Mouse (Mus musculus): ENCODE results near the gene Uck2. TPM values are rescaled to one million over a fixed set of nuclear protein-coding genes. Genes with fewer than 3 reads are reported as not detected.
A peak's percentile ranks its signal among the peaks of the same experiment; 100 is the strongest.

Uck2 gene
- polyA plus RNA-seq (2012; rRNA removed): 15.3 and 17.6 TPM in 2 replicates
- 42.6 and 43.4 TPM in 2 replicates for polyA plus RNA-seq (2014; fragmentation: Nextera tagmentation; extraction: Ambion mirVana)

DNA sequence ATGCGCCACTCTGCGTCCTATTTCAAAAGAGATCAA is at the start of gene Uck2:
Gene Uck2, minus strand, starts transcription at position 1 of the 36 bp plus-strand sequence.
- 0% methylated on average over 2 of the region's 2 CpGs for WGBS (ENCODE audit: insufficient replicate concordance)
- peak within 1 kb of the TSS; percentile 79 to 86 for H3K4me3 ChIP-seq (ENCODE audit: insufficient read depth in 1 of 2, low read depth in 2 of 2, low read length in 2 of 2)
- H3K4me1 ChIP-seq (replicated peaks; ENCODE audit: control insufficient read depth in 2 of 2, insufficient read depth in 2 of 2, low read length in 1 of 2): peaks cover 38 to 47% of the 10 kb centered on the region in 2 experiments
- peak within 1 kb of the TSS; percentile 55 for H3K27ac ChIP-seq
- TF ChIP-seq EP300 (IDR thresholded peaks at IDR 0.05; ENCODE audit: low read depth) (no peak), CTCF (IDR thresholded peaks at IDR 0.05; ENCODE audit: low read depth) (no peak)
- H3K27me3 ChIP-seq (ENCODE audit: control insufficient read depth, insufficient read depth, low read length): peaks cover 10% of the 10 kb centered on the region
- DNase-seq (ENCODE audit: low read depth in 3 of 3, low spot score in 3 of 3): no peak
- ATAC-seq (ENCODE audit: insufficient read depth): no peak
- H3K4me2 ChIP-seq (ENCODE audit: low read depth): peak within 1 kb of the TSS; percentile 99
- peak within 1 kb of the TSS; percentile 78 for H3K9ac ChIP-seq (replicated peaks)
- no peaks in the 10 kb centered on the region for H3K9me3 ChIP-seq (ENCODE audit: control insufficient read depth, low read length)
- H3K36me3 ChIP-seq (replicated peaks; ENCODE audit: control insufficient read depth, insufficient read depth, low read depth): no peaks in the 10 kb centered on the region

DNA sequence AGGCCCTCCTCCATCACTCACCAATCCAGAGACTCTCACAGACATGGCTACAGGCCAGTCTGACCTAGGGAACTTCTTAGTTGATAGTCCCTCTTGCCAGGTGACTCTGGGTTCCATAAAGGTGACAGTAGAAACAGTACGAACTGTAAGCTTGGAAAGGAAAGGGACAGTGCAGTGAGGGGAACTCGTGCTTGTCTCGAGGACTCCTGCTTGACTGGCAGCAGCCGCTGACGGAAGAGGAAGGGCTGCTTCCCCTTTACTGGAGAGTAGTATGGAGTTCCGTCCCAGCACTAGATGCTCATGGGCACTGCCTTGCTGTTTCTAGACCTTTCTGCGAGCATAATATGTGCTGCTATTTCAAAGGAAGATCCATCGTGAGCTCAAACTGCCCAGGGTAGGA is 46.0 kb upstream of the Uck2 start:
- Histone ChIP-seq H3K4me2 (ENCODE audit: low read depth) (no peak overlapping the region), H3K4me3 (ENCODE audit: insufficient read depth in 1 of 2, low read depth in 2 of 2, low read length in 2 of 2) (no peak overlapping the region), H3K27ac (no peak overlapping the region), H3K9me3 (ENCODE audit: control insufficient read depth, low read length) (no peaks in the 10 kb centered on the region), H3K27me3 (ENCODE audit: control insufficient read depth, insufficient read depth, low read length) (no peaks in the 10 kb centered on the region), H3K36me3 (replicated peaks; ENCODE audit: control insufficient read depth, insufficient read depth, low read depth) (peaks cover 21% of the 10 kb centered on the region), H3K9ac (replicated peaks) (no peak overlapping the region), H3K4me1 (replicated peaks; ENCODE audit: control insufficient read depth in 2 of 2, insufficient read depth in 2 of 2, low read length in 1 of 2) (no peaks in the 10 kb centered on the region)
- DNase-seq (ENCODE audit: low read depth in 3 of 3, low spot score in 3 of 3) (no peak), ATAC-seq (ENCODE audit: insufficient read depth) (peak; percentile 23; the same call in 1 of the 2 replicates)
- WGBS (ENCODE audit: insufficient replicate concordance): 53% methylated on average over 8 of the region's 8 CpGs
- TF ChIP-seq CTCF (IDR thresholded peaks at IDR 0.05; ENCODE audit: low read depth) (no peak), EP300 (IDR thresholded peaks at IDR 0.05; ENCODE audit: low read depth) (no peak)

DNA sequence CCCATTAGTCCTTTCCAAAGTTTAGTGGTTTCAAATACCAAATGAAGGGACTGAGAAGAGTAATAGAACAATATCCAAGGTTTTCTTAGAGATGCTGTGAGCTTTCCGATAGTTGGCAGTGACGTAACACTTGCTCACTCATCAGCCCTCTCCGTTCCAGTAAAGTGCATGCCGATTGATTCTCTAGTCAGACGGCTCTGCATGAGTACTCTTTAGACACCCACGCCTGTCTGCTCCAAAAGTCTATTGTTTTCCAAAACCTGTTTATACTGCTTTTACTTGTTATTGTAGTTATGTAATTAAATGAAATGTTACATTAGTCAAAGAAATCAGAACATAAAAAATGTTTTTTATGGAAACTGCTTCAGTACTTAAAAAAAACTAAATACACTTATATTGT is 43.7 kb upstream of the Uck2 start:
- ATAC-seq (ENCODE audit: insufficient read depth) (no peak), DNase-seq (ENCODE audit: low read depth in 3 of 3, low spot score in 3 of 3) (no peak)
- no peak overlapping the region for H3K9ac ChIP-seq (replicated peaks)
- WGBS (ENCODE audit: insufficient replicate concordance): 83% methylated on average over 6 of the region's 6 CpGs
- no peaks in the 10 kb centered on the region for H3K4me1 ChIP-seq (replicated peaks; ENCODE audit: control insufficient read depth in 2 of 2, insufficient read depth in 2 of 2, low read length in 1 of 2)
- H3K9me3 ChIP-seq (ENCODE audit: control insufficient read depth, low read length): no peaks in the 10 kb centered on the region
- H3K4me3 ChIP-seq (ENCODE audit: insufficient read depth in 1 of 2, low read depth in 2 of 2, low read length in 2 of 2): no peak overlapping the region
- H3K27me3 ChIP-seq (ENCODE audit: control insufficient read depth, insufficient read depth, low read length): no peaks in the 10 kb centered on the region
- peaks cover 26% of the 10 kb centered on the region for H3K36me3 ChIP-seq (replicated peaks; ENCODE audit: control insufficient read depth, insufficient read depth, low read depth)
- no peak overlapping the region for H3K27ac ChIP-seq
- no peak overlapping the region for H3K4me2 ChIP-seq (ENCODE audit: low read depth)
- no peak for TF ChIP-seq CTCF (IDR thresholded peaks at IDR 0.05; ENCODE audit: low read depth)
- TF ChIP-seq EP300 (IDR thresholded peaks at IDR 0.05; ENCODE audit: low read depth): no peak

DNA sequence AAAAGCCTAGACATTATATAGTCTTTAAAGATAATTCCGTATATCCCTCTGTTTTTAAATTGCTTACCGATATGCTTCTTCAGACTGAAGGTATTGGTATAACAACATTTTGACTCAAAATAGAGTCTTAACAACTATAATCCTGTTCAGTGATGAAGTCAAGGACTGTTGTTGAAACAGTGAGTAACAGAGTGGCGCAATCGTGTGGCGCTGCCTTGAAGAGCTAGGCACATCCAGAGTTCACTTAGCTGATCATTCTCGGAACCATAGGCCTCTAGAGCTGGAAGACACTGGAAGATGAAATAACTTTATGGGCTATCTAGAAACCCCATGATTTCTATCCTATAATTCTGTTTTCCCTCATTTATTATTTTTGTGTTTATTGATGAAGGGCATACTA is 36.6 kb upstream of the Uck2 start:
- H3K9me3 ChIP-seq (ENCODE audit: control insufficient read depth, low read length): no peaks in the 10 kb centered on the region
- H3K9ac ChIP-seq (replicated peaks): no peak overlapping the region
- no peak overlapping the region for H3K27ac ChIP-seq
- no peaks in the 10 kb centered on the region for H3K4me1 ChIP-seq (replicated peaks; ENCODE audit: control insufficient read depth in 2 of 2, insufficient read depth in 2 of 2, low read length in 1 of 2)
- no peaks in the 10 kb centered on the region for H3K27me3 ChIP-seq (ENCODE audit: control insufficient read depth, insufficient read depth, low read length)
- DNase-seq (ENCODE audit: low read depth in 3 of 3, low spot score in 3 of 3) (no peak), ATAC-seq (ENCODE audit: insufficient read depth) (no peak)
- 84% methylated on average over 6 of the region's 6 CpGs for WGBS (ENCODE audit: insufficient replicate concordance)
- H3K4me3 ChIP-seq (ENCODE audit: insufficient read depth in 1 of 2, low read depth in 2 of 2, low read length in 2 of 2): no peak overlapping the region
- TF ChIP-seq CTCF (IDR thresholded peaks at IDR 0.05; ENCODE audit: low read depth) (no peak), EP300 (IDR thresholded peaks at IDR 0.05; ENCODE audit: low read depth) (no peak)
- peaks cover 46% of the 10 kb centered on the region for H3K36me3 ChIP-seq (replicated peaks; ENCODE audit: control insufficient read depth, insufficient read depth, low read depth)
- no peak overlapping the region for H3K4me2 ChIP-seq (ENCODE audit: low read depth)

DNA sequence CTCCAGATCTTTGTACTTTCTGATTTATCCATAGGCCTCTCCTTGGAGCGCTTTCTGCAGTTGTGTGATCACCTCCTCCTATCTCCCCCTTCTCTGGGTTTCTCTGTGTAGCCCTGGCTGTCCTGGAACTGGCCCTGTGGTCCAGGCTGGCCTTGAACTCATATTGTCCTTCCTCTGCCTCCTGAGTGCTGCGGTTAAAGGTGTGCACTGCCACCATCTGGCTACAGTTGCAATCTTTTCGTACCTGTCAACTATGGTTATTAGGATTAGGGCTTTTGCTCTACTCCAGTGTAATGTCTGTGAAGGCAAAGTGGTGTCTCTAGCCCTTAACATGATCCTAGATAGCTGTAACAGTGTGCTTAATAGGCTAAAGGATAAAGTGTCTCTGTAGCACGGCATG is 28.1 kb upstream of the Uck2 start:
- ATAC-seq (ENCODE audit: insufficient read depth): no peak
- no peaks in the 10 kb centered on the region for H3K9me3 ChIP-seq (ENCODE audit: control insufficient read depth, low read length)
- 75% methylated on average over 4 of the region's 4 CpGs for WGBS (ENCODE audit: insufficient replicate concordance)
- peaks cover 4 to 7% of the 10 kb centered on the region in 2 experiments for H3K4me1 ChIP-seq (replicated peaks; ENCODE audit: control insufficient read depth in 2 of 2, insufficient read depth in 2 of 2, low read length in 1 of 2)
- DNase-seq (ENCODE audit: low read depth in 3 of 3, low spot score in 3 of 3): no peak
- TF ChIP-seq CTCF (IDR thresholded peaks at IDR 0.05; ENCODE audit: low read depth) (peak; percentile 39), EP300 (IDR thresholded peaks at IDR 0.05; ENCODE audit: low read depth) (no peak)
- H3K9ac ChIP-seq (replicated peaks): no peak overlapping the region
- no peak overlapping the region for H3K4me2 ChIP-seq (ENCODE audit: low read depth)
- no peaks in the 10 kb centered on the region for H3K27me3 ChIP-seq (ENCODE audit: control insufficient read depth, insufficient read depth, low read length)
- peaks cover 23% of the 10 kb centered on the region for H3K36me3 ChIP-seq (replicated peaks; ENCODE audit: control insufficient read depth, insufficient read depth, low read depth)
- no peak overlapping the region for H3K4me3 ChIP-seq (ENCODE audit: insufficient read depth in 1 of 2, low read depth in 2 of 2, low read length in 2 of 2)
- no peak overlapping the region for H3K27ac ChIP-seq

DNA sequence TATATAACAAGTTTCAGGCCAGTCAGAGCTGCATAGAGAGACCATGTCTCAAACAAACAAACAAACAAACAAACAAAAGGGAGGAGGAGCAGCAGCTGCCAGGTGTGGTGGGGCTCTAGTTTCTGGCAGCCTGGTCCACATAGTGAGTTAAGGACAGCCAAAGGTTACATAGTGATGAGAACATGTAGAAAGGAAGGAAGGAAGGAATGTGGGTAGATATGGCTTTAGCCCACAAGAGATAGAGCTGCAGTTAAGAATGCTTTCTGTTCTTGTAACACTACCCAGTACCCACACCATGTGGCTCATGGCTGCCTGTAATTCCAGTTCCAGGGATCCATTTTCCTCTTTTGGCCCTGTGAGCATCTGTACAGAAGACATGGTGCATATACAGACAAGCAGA is 27.2 kb upstream of the Uck2 start:
- Histone ChIP-seq H3K9me3 (ENCODE audit: control insufficient read depth, low read length) (no peaks in the 10 kb centered on the region), H3K27me3 (ENCODE audit: control insufficient read depth, insufficient read depth, low read length) (no peaks in the 10 kb centered on the region), H3K9ac (replicated peaks) (no peak overlapping the region), H3K4me2 (ENCODE audit: low read depth) (no peak overlapping the region), H3K27ac (no peak overlapping the region), H3K4me3 (ENCODE audit: insufficient read depth in 1 of 2, low read depth in 2 of 2, low read length in 2 of 2) (no peak overlapping the region), H3K4me1 (replicated peaks; ENCODE audit: control insufficient read depth in 2 of 2, insufficient read depth in 2 of 2, low read length in 1 of 2) (peaks cover 7% of the 10 kb centered on the region in 2 experiments), H3K36me3 (replicated peaks; ENCODE audit: control insufficient read depth, insufficient read depth, low read depth) (peaks cover 20% of the 10 kb centered on the region)
- ATAC-seq (ENCODE audit: insufficient read depth) (no peak), DNase-seq (ENCODE audit: low read depth in 3 of 3, low spot score in 3 of 3) (no peak)
- TF ChIP-seq EP300 (IDR thresholded peaks at IDR 0.05; ENCODE audit: low read depth): no peak
- no peak for TF ChIP-seq CTCF (IDR thresholded peaks at IDR 0.05; ENCODE audit: low read depth)

Measured in liver, embryonic 14.5 days (tissue).